Mouse (Mus musculus) bone marrow macrophage, adult 2 months (primary cell): Measurements from ENCODE around the gene H2al1e.

ENCODE experiments used
- CTCF ChIP-seq: IDR thresholded peaks from 2 replicates; pipeline ENCODE4 v1.5.1; 2012; ENCODE audit warnings: low read depth, mild to moderate bottlenecking, low read length, moderate library complexity
- POLR2A ChIP-seq: IDR thresholded peaks from 2 replicates; pipeline ENCODE4 v1.6.1; 2012; ENCODE audit warnings: mild to moderate bottlenecking, low read depth, low read length, borderline replicate concordance

DNA sequence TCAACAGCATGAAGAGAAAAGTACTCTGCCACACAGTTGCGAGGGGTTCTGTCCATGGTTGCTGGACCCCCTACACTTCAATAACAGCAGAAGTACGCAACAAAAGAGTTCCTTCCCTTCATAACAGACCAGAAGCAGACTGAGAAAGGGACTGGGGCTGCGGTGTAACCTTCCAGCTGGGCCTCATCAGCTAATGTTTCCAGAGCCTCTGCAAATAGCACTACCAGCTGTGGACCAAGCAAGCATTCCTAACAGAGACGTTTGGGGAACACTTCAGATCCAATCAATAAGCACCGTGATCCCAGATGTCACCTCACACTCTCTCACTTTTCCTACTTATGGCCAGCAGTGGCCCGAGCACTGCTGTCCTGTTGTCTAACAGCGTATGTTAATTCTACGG, 46.8 kb upstream of the H2al1e start:
- TF ChIP-seq CTCF: no peak
- TF ChIP-seq POLR2A: no peak
